Mouse (Mus musculus) mesoderm, embryonic 11.5 days (tissue): ENCODE measurements around the gene Src.
A peak's percentile ranks its signal among the peaks of the same experiment; 100 is the strongest.
"Not testable (repeated sequence)": the region's sequence is repeated elsewhere in the genome, so short reads cannot be mapped to it uniquely, and the experiment has no call there.

ENCODE experiments used
- DNase-seq: peaks from one replicate; pipeline ENCODE4 v3.0.0-alpha.2; 2012; ENCODE audit warnings: low read depth, low spot score

Gene Src

DNA sequence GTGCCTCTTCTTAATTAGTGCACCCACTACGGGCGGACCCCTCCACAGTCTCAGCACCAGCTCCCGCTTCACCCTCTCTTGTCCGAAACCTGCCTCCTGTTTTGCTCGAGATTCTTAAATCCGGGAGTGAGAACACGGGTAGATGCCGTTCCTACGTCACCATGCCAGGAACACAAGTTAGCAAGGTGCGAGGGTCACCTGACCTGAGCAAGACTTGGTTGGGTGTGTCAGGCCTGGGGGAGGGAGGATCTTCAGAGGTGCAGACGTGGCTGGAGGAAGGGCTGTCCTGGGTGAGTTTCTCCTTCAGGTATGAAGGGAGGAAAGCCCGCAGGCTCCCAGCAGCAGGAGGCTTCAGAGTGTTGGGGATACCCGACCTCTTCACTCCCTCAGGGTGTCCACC is at the start of gene Src:
Gene Src (plus strand): TSS at position 239 of the 400 bp plus-strand sequence.
- no peak for DNase-seq

DNA sequence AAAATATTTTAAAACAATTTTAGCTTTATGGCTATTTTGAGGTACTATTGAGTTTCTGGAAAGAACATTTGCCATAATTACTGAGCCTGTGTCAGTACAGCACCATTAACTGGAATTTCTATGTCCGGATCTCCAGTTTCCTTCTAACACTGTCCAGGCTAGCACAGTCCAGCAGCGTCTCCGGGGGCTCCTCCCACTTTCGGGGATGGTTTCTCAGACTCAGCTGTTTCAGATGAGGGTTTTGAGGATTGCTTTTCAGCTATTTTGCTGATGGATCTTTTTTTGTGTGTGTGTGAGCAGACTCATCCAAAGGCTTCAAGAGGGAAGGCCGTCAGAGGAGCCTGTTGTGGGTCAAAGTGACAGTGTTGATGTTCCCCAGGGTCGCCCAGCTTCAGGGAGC is 46.5 kb upstream of the Src start:
- DNase-seq = no peak

- no peak for DNase-seq
These were observed 44.6 kb upstream of the Src start for GRCm38 (mm10) chr2:157373681-157374080.

GRCm38 (mm10) chr2:157375051-157375450 is 43.2 kb upstream of the Src start:
- no peak for DNase-seq

GRCm38 (mm10) chr2:157375794-157376757 is 42.2 kb upstream of the Src start:
- DNase-seq = peak; percentile 59

GRCm38 (mm10) chr2:157376995-157377394 is 41.2 kb upstream of the Src start:
- no peak for DNase-seq

DNA sequence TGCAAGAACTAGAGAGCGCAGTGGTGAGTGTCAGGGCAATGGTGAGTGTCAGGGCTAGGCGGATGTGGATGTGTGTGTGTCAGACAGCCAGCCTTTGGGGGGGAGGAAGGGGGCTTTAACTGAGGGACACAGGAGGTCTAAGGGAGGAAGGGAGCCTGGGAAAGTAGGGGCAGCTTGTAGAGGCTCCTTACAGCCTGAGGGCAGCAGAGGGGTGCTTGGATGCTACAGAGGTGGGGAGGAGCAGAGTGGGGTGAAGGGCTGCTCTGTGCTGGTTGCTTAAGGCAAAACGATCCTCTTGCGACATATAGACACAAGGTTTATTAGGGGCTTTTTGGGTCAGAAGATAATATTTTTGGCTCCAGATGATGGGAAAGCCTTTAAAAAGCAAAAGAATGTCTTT is 33.4 kb upstream of the Src start:
- no peak for DNase-seq

DNA sequence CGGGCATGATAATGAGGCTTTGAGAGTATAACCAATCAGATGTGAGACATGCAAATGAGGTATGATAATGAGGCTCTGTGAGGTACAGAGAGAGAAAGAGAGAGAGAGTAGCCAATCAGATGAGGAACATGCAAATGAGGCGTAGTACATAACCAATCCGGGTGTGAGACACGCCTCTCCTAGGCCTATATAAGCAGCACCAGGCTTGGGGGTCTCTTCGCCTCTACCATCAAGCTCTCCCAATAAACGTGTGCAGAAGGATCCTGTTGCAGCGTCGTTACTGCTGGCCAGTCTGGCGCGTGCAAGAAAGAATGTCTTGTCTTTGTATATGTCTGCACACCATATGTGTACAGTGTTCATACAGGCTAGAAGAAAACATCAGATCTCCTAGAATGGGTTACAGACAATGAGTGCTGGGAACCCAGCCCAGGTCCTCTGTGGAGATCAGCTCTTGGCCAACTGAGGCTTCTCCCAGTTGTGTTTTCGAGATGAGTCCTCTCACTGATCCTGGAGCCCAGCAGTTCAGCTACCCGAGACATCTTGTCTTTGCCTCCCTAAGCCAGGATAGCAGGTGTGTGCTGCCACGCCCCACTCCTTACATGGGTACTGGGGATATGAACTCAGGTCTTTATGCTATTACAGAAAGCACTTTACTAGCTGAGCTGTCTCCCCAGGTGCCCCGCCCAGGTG is 29.2 kb upstream of the Src start:
- not testable (repeated sequence) for DNase-seq

- DNase-seq = no peak
These were observed 28.7 kb upstream of the Src start for GRCm38 (mm10) chr2:157389591-157389921.

DNA sequence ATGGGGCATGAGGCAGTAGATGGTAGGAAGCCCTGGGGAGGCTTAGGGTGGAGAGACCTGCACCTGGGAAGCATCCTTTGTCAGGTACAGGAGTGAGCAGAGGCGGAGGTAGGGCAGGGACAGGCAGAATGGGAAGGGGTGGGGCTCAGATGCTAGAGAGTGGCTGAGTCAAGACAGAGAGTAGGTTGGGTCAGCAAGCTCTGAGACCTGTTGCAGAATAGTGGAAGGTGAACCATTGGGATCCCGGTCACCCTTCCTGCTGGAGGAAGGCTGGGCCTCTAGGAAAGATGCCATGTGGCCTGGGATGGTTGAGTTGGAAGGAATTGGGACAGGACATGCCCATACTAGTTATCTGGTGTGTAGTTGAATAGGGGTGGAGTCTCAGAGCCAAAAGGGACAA is 25.9 kb upstream of the Src start:
- DNase-seq = no peak

DNA sequence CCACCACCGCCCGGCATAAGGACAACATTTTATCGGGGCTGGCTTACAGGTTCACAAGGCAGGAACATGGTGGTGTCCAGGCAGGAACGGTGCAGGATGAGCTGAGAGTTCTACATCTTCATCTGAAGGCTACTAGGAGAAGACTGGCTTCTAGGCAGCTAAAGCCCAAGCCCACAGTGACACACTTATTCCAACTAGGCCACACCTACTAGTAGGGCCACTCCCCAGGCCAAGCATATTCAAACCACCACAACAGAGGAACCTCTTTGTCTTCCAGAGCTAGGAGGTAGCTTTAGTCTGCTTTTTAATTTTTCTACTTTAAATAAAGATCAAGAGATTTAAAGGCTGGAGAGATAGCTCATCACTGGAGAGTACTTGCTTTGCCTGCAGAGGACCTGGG is 24.7 kb upstream of the Src start:
- no peak for DNase-seq

GRCm38 (mm10) chr2:157394868-157395267 is 23.4 kb upstream of the Src start:
- no peak for DNase-seq

DNA sequence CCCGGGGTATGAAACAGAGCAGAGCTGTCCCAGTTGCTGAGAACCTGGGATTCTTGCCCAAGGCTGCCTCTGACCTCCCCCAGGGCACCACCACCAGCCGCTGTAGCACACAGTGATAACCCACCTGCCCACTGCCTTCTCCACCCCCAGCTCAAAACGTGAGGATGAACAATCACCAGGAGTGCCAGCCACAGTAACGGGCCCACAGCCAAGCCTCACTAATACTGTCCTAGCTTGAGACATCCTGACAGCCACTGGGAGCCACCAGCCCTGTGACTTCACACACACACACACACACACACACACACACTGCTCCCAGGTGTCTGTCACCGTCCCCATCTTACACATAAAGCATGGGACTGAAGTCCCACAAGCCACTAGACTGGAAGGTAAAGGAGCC is 22.9 kb upstream of the Src start:
- no peak for DNase-seq

- no peak for DNase-seq
These were observed 22.3 kb upstream of the Src start for GRCm38 (mm10) chr2:157395960-157396359.

GRCm38 (mm10) chr2:157397376-157397775 is 20.9 kb upstream of the Src start:
- no peak for DNase-seq

- DNase-seq = no peak
These were observed 19.7 kb upstream of the Src start for GRCm38 (mm10) chr2:157398539-157398938.

- no peak for DNase-seq
These were observed 18.4 kb upstream of the Src start for GRCm38 (mm10) chr2:157399797-157400196.

GRCm38 (mm10) chr2:157400491-157400890 is 17.8 kb upstream of the Src start:
- no peak for DNase-seq

DNA sequence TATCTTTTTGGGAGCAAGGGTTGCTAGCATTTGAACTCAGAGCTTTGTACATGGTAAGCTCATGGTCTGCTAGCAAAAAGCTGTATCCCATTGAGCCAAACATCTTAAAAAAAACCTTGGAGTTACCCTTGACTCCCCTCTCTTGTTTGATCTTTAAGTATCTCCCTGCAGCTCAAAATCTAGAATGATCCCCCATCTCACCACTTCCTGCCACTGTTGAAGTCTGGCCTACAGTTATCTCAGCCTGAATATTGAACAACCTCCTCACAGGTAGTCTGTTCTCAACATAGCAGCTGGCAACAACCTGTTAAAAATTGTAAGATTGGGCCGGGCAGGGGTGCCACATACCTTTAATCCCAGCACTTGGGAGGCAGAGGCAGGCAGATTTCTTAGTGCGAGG is 17.0 kb upstream of the Src start:
- DNase-seq = no peak

DNA sequence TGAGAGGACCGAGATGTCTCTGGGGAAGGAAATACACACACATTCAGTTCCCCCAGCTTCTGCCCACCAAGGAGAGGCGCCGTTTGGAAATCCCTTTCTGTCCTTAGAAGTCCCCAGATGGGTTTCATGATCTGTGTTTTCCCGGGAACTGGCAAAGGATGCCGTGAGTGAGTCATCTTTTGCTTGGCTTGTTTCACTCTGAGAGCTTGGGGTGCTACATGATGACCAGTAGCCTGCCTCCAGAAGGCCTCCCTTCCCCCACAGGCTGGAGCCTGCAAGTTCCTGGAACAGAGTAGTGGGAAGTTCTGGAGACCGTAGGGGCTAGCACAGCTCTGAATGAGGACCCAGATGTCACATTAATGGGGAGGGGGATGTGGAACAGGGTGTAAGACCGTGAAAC is 10.6 kb upstream of the Src start:
- DNase-seq = no peak

DNA sequence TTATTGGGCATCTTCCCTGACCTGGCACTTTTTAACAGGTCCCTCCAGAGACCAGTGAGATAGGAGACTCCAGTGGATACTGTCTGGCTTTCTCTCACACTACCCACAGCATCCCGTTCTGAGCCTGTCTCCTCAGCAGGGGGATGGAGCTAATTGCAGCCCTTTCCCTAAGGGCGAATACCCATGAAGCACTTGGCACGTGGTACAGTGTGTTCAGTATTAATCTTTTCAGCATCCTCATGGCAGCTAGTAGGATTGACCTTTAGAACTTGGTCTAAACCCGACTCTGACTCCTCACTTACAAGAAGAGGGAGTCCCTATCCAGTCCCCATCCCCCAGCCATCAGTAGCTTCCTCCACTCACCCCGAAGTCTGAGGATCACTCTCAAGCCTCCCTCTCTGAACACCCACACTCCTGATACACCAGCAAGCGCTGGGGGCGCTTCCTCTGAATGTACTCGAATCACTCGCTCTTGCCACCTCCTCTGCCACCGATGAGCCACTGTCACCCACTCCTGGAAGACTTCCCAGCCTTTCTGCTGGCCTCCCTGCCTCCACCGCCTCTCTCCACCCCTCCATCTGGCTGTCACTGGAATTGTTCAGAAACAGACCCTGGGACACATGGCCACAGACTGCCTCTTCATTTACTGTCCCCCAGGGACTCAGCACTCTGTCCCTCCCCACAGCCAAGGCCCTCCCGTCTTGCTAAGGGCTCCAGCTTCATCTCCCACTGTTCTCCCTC is 8.3 kb upstream of the Src start:
- no peak for DNase-seq

GRCm38 (mm10) chr2:157411151-157411693 is 7.0 kb upstream of the Src start:
- DNase-seq = no peak
